Mouse (Mus musculus): ENCODE results near the gene Dnttip1. TPM values are rescaled to one million over a fixed set of nuclear protein-coding genes. Genes with fewer than 3 reads are reported as not detected.
A peak's percentile ranks its signal among the peaks of the same experiment; 100 is the strongest.

Dnttip1 gene
- polyA plus RNA-seq, 1 experiment from 2014 or later, result 55.1 TPM

DNA sequence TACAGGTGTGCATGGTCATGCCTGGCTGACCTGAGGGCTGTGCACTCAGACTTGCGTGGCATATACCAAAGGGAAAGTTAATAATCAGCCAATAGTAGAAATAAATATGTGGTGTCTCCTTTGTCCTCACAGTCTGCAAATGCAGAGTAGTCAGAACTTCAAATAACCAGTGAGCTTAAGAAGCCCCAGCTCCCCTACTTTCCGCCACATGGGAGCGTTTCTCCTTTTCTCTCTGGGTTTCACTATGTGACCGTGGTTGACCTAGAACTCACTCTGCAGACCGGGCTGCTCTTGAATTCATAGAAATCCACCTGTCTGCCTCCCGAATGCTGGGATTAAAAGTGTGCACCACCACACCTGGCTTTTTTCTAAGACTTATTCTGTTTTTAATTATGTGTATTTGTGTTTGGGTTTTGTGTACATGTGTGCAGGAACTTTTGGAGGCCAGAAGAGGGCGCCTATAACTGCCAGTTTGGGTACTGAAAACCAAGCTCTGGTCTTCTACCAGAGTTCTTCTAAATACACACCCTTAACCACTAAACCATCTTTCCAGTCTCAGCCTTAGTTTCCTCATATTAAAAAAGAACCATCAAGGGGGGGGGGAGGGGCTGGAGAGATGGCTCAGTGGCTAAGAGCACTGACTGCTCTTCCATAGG is 38.3 kb downstream of the Dnttip1 start:
- H3K4me1 ChIP-seq (ENCODE audit: control insufficient read depth, insufficient read depth, low read length), result peaks cover 27% of the 10 kb centered on the region
- H3K9me3 ChIP-seq (replicated peaks; ENCODE audit: control insufficient read depth, low read length, poor library complexity, severe bottlenecking), result no peaks in the 10 kb centered on the region
- H3K9ac ChIP-seq (ENCODE audit: low read depth, low read length), result no peak overlapping the region
- no peak for ATAC-seq
- no peak overlapping the region for H3K4me3 ChIP-seq (ENCODE audit: low read depth, low read length)
- H3K36me3 ChIP-seq (ENCODE audit: control insufficient read depth, insufficient read depth, low read length), result no peaks in the 10 kb centered on the region
- no peak overlapping the region for H3K4me2 ChIP-seq (ENCODE audit: low read length)
- no peak overlapping the region for H3K27ac ChIP-seq (ENCODE audit: low read length)
- WGBS, result 78% methylated on average over 7 of the region's 7 CpGs
- H3K27me3 ChIP-seq (ENCODE audit: control insufficient read depth, insufficient read depth, low read depth, low read length), result no peaks in the 10 kb centered on the region

DNA sequence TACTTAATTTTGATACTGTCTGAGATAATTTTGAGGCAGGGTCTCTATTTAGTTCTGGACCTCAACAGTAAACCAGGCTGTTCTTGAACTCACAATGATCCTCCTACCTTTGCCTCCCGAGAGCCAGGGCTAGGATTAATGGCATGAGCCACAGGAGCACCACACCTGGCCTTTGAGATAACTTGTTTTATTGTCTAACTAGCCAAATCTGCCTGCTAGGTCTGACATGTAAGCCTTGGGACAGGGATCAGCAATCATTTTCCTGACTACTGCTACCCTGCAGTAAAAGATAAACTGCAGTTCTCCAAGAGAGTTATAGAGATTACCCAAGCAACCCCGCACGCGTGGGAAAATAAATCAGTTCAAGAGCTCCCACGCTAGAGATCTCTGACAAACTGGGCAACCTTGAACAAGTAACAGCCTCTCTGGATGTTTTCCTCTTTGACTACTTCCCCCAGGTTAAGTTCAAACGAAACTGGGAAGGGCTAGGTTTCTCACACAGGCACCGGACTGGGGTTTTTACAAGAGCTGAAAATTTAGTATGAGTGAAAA is 39.2 kb downstream of the Dnttip1 start:
- Histone ChIP-seq H3K9me3 (replicated peaks; ENCODE audit: control insufficient read depth, low read length, poor library complexity, severe bottlenecking) (no peaks in the 10 kb centered on the region), H3K36me3 (ENCODE audit: control insufficient read depth, insufficient read depth, low read length) (no peaks in the 10 kb centered on the region), H3K27ac (ENCODE audit: low read length) (peak overlapping the region; percentile 64; the same call in 1 of the 2 replicates), H3K4me3 (ENCODE audit: low read depth, low read length) (peak overlapping the region; percentile 64), H3K27me3 (ENCODE audit: control insufficient read depth, insufficient read depth, low read depth, low read length) (no peaks in the 10 kb centered on the region), H3K4me2 (ENCODE audit: low read length) (peak overlapping the region; percentile 72), H3K9ac (ENCODE audit: low read depth, low read length) (peak overlapping the region; percentile 74), H3K4me1 (ENCODE audit: control insufficient read depth, insufficient read depth, low read length) (peaks cover 27% of the 10 kb centered on the region)
- ATAC-seq, result no peak
- WGBS, result 12% methylated on average over 7 of the region's 7 CpGs

DNA sequence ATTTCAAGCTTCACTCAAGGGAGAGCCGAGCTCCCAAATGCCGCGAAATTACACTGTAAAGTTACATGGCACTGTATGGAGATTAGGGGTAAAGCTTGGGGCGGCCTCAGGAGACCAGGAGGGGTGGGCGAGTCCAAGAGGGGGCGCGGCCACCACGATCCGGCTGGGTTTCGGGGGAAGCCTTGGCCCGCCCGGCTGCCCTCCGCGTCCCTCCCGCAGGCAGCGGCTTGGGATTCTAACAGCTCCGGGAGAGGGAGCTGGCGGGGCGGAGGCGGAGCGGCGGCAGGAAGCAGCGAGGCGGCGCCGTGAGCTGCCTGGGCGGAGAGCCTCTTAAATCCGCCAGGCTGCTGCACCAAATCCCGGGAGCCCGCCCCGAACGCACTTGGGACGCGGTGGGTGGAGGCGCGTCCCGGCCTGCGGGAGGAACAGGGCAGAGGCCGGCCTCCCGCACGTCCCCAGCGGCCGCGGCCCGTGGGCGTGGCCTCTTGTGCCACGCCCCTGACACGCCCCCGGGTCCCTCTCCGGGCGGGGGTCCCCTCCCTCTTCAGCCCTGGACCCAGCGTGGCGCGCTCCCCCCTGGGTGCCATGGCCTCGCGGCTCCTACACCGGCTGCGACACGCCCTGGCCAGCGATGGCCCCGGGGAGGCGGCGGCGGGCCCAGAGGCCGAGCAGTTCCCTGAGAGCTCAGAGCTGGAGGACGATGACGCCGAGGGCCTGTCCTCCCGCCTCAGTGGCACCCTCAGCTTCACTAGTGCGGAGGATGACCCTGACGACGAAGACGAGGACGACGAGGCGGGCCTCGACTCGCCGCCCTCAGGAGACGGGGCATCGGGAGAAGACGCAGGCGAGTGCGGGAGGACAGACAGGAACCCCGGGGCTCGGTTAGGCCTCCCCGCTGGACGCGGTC is 40.0 kb downstream of the Dnttip1 start, which contains the start of gene Snx21:
Gene Snx21 (plus strand): TSS at position 343 of the 907 bp plus-strand sequence.
- peak within 1 kb of the TSS; percentile 64 for H3K4me3 ChIP-seq (ENCODE audit: low read depth, low read length)
- under 1% methylated on average over 75 of the region's 89 CpGs for WGBS
- no peaks in the 10 kb centered on the region for H3K27me3 ChIP-seq (ENCODE audit: control insufficient read depth, insufficient read depth, low read depth, low read length)
- H3K9ac ChIP-seq (ENCODE audit: low read depth, low read length), result peak within 1 kb of the TSS; percentile 74
- H3K9me3 ChIP-seq (replicated peaks; ENCODE audit: control insufficient read depth, low read length, poor library complexity, severe bottlenecking), result no peaks in the 10 kb centered on the region
- peaks cover 27% of the 10 kb centered on the region for H3K4me1 ChIP-seq (ENCODE audit: control insufficient read depth, insufficient read depth, low read length)
- peak within 1 kb of the TSS; percentile 64 for H3K27ac ChIP-seq (ENCODE audit: low read length)
- peak within 1 kb of the TSS; percentile 72 for H3K4me2 ChIP-seq (ENCODE audit: low read length)
- peaks cover 1% of the 10 kb centered on the region; the same call in 1 of the 2 replicates for H3K36me3 ChIP-seq (ENCODE audit: control insufficient read depth, insufficient read depth, low read length)
- ATAC-seq, result peak; percentile 78

DNA sequence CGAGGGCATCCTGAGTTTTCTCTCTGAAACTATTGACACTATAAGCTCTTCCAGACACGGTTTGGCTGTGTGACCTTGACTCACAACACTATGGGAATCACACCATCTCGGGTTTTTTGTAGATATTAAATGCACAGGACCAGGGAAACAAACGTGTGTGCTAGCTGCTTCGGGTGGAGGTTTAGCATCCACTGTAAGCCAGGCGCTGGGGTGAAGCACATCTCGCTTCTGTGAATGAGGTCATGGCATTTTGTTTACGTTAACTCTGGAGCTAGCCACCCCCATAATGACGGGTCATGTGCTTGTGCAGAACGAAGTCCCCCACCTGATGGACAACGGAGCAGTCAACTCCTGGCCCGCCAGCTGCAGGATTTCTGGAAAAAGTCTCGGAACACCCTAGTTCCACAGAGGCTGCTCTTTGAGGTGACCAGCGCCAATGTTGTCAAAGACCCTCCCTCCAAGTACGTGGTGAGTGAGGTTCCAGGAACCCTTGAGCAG is 40.7 kb downstream of the Dnttip1 start:
- Histone ChIP-seq H3K9me3 (replicated peaks; ENCODE audit: control insufficient read depth, low read length, poor library complexity, severe bottlenecking) (no peaks in the 10 kb centered on the region), H3K9ac (ENCODE audit: low read depth, low read length) (peak overlapping the region; percentile 74), H3K36me3 (ENCODE audit: control insufficient read depth, insufficient read depth, low read length) (peaks cover 4% of the 10 kb centered on the region), H3K4me3 (ENCODE audit: low read depth, low read length) (peak overlapping the region; percentile 64), H3K4me2 (ENCODE audit: low read length) (peak overlapping the region; percentile 72), H3K27me3 (ENCODE audit: control insufficient read depth, insufficient read depth, low read depth, low read length) (no peaks in the 10 kb centered on the region), H3K4me1 (ENCODE audit: control insufficient read depth, insufficient read depth, low read length) (peaks cover 27% of the 10 kb centered on the region), H3K27ac (ENCODE audit: low read length) (peak overlapping the region; percentile 64)
- peak; percentile 38 for ATAC-seq
- 13% methylated on average over 15 of the region's 15 CpGs for WGBS

GRCm38 (mm10) chr2:164787032-164787431 is 41.2 kb downstream of the Dnttip1 start:
- Histone ChIP-seq H3K4me2 (ENCODE audit: low read length) (peak overlapping the region; percentile 72), H3K36me3 (ENCODE audit: control insufficient read depth, insufficient read depth, low read length) (peaks cover 8% of the 10 kb centered on the region), H3K4me1 (ENCODE audit: control insufficient read depth, insufficient read depth, low read length) (peaks cover 27% of the 10 kb centered on the region), H3K27me3 (ENCODE audit: control insufficient read depth, insufficient read depth, low read depth, low read length) (no peaks in the 10 kb centered on the region), H3K4me3 (ENCODE audit: low read depth, low read length) (peak overlapping the region; percentile 64), H3K9ac (ENCODE audit: low read depth, low read length) (peak overlapping the region; percentile 74), H3K9me3 (replicated peaks; ENCODE audit: control insufficient read depth, low read length, poor library complexity, severe bottlenecking) (no peaks in the 10 kb centered on the region), H3K27ac (ENCODE audit: low read length) (no peak overlapping the region)
- no peak for ATAC-seq
- WGBS, result 79% methylated on average over 3 of the region's 3 CpGs

- Histone ChIP-seq H3K4me2 (ENCODE audit: low read length) (0 out of 2 replicates have a peak overlapping the region, but pooled peaks have one; percentile 5), H3K27ac (ENCODE audit: low read length) (no peak overlapping the region), H3K27me3 (ENCODE audit: control insufficient read depth, insufficient read depth, low read depth, low read length) (no peaks in the 10 kb centered on the region), H3K4me1 (ENCODE audit: control insufficient read depth, insufficient read depth, low read length) (peaks cover 27% of the 10 kb centered on the region), H3K36me3 (ENCODE audit: control insufficient read depth, insufficient read depth, low read length) (peaks cover 16% of the 10 kb centered on the region), H3K4me3 (ENCODE audit: low read depth, low read length) (no peak overlapping the region), H3K9ac (ENCODE audit: low read depth, low read length) (no peak overlapping the region), H3K9me3 (replicated peaks; ENCODE audit: control insufficient read depth, low read length, poor library complexity, severe bottlenecking) (no peaks in the 10 kb centered on the region)
- 84% methylated on average over 10 of the region's 10 CpGs for WGBS
- no peak for ATAC-seq
Observed at GRCm38 (mm10) chr2:164787779-164788178, 42.0 kb downstream of the Dnttip1 start.

GRCm38 (mm10) chr2:164788411-164788810 is 42.6 kb downstream of the Dnttip1 start:
- peaks cover 27% of the 10 kb centered on the region for H3K4me1 ChIP-seq (ENCODE audit: control insufficient read depth, insufficient read depth, low read length)
- H3K9ac ChIP-seq (ENCODE audit: low read depth, low read length), result peak overlapping the region; percentile 41; the same call in 1 of the 2 replicates
- no peak for ATAC-seq
- H3K9me3 ChIP-seq (replicated peaks; ENCODE audit: control insufficient read depth, low read length, poor library complexity, severe bottlenecking), result no peaks in the 10 kb centered on the region
- WGBS, result 69% methylated on average over 4 of the region's 4 CpGs
- H3K27me3 ChIP-seq (ENCODE audit: control insufficient read depth, insufficient read depth, low read depth, low read length), result no peaks in the 10 kb centered on the region
- H3K27ac ChIP-seq (ENCODE audit: low read length), result no peak overlapping the region
- H3K4me3 ChIP-seq (ENCODE audit: low read depth, low read length), result no peak overlapping the region
- 0 out of 2 replicates have a peak overlapping the region, but pooled peaks have one; percentile 17 for H3K4me2 ChIP-seq (ENCODE audit: low read length)
- H3K36me3 ChIP-seq (ENCODE audit: control insufficient read depth, insufficient read depth, low read length), result peaks cover 19% of the 10 kb centered on the region

- ATAC-seq, result no peak
- no peak overlapping the region for H3K4me3 ChIP-seq (ENCODE audit: low read depth, low read length)
- H3K4me1 ChIP-seq (ENCODE audit: control insufficient read depth, insufficient read depth, low read length), result peaks cover 23% of the 10 kb centered on the region
- peaks cover 24% of the 10 kb centered on the region for H3K36me3 ChIP-seq (ENCODE audit: control insufficient read depth, insufficient read depth, low read length)
- no peak overlapping the region for H3K27ac ChIP-seq (ENCODE audit: low read length)
- no peak overlapping the region for H3K9ac ChIP-seq (ENCODE audit: low read depth, low read length)
- H3K9me3 ChIP-seq (replicated peaks; ENCODE audit: control insufficient read depth, low read length, poor library complexity, severe bottlenecking), result no peaks in the 10 kb centered on the region
- H3K27me3 ChIP-seq (ENCODE audit: control insufficient read depth, insufficient read depth, low read depth, low read length), result no peaks in the 10 kb centered on the region
- H3K4me2 ChIP-seq (ENCODE audit: low read length), result no peak overlapping the region
- 88% methylated on average over 4 of the region's 4 CpGs for WGBS
Observed at GRCm38 (mm10) chr2:164790451-164790850, 44.7 kb downstream of the Dnttip1 start.

Measured in midbrain, embryonic 16.5 days (tissue).